Mouse (Mus musculus): Measurements from ENCODE around the gene Rbmx2.

Gene Rbmx2

DNA sequence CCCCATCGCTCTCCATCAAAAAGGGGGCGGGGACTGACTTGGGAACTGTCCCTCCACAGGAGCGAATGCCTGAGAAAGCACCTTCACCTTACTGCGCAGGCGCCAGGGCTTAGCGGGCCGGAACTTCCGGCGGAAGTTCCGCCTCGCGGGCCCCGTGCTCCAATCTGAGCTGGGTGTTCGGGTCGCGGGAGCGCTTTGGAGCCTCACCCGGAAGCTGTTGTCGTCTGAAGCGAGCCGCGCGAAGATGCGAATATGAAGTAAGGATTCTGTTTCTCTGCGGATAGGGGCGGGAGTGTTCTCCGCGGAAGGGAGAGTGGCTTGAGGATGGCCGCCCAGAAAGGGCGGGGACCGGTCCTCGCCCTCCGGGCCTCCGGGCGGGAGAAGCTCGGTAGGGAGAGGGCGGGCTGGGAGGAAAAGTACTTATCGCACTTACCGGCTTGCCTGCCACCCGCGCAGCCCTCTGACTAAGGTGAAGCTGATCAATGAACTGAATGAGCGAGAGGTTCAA lies at the start of gene Rbmx2:
Rbmx2 (plus strand) TSS at position 141 of the 508 bp plus-strand sequence.
- DNase-seq (ENCODE audit: low spot score), result peak; percentile 93

DNA sequence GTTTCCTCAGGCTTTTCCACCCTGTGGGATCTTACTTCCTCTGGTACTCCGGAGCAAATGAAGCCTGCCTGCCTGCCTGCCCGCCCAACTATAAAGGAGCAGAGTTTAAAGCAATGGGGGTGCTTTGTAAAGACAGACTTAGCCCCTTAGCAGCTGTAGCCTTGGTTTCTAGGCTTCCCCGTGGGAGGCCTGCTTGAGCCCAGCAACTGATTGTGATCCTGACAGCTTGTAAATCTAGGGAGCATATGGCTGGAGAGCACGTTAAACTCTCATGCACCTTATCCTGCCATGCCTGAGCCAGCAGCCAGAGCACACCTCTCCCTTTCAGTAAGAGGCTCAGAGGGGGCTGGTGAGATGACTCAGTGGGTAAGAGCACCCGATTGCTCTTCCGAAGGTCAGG lies 28.0 kb upstream of the Rbmx2 start:
- DNase-seq (ENCODE audit: low spot score), result peak; percentile 32

DNA sequence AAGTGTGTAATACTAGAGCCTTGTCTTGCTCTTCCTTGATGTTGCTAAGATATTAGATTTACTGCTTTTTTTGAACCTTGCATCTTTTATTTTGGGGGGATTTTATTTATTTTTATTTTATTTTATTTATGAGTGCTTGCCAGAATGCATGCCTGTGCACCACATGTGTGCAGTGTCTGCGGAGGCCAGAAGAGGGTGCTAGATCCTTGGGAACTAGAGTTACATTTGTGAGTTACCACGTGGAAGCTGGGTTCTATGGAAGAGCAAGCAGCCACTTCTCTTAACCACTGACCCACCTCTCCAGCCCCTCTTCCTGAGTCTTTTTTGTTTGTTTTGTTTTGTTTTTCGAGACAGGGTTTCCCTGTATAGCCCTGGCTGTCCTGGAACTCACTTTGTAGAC lies 25.2 kb upstream of the Rbmx2 start:
- no peak for DNase-seq (ENCODE audit: low spot score)

DNA sequence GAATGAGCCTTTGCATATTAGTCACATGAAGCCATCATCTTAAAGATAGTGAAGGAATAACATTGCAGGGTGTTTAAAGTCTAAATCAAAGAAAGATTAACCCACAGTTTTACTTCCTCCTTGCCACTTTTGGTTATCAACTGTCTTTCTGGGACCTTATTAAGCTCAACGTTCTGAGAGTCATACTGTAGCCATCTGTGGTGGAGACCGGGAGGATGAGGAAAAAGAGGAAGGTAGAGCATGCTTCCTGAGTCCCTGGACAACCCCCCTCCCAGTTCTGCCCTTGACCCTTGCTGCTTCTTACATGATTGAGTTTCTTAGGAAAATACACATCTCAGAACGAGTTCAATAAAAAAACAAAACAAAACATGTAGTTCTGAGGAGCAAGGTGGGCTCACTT lies 23.1 kb upstream of the Rbmx2 start:
- DNase-seq (ENCODE audit: low spot score), result no peak

DNA sequence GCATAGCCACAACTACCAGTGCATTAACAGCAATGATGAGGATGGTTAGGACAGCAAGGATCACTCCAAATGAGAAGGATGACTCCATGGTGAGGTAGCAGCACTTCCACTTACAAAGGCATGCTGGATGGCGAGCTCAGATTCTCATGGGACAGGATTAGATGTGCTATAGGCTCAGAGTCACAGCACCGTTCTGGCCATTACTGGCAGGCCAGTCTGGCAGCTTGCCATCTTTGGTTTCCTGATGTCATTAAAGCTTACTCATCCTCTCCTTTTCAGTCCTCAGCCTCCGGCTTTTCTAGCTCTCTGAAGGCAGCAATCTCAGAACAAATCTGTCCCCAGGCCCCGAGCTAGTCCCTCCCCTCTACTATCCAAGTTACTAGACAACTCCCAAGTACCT lies 20.6 kb upstream of the Rbmx2 start, which contains the start of gene Gpr119:
Gpr119 (minus strand) TSS at position 308 of the 400 bp plus-strand sequence.
- DNase-seq (ENCODE audit: low spot score), result no peak

DNA sequence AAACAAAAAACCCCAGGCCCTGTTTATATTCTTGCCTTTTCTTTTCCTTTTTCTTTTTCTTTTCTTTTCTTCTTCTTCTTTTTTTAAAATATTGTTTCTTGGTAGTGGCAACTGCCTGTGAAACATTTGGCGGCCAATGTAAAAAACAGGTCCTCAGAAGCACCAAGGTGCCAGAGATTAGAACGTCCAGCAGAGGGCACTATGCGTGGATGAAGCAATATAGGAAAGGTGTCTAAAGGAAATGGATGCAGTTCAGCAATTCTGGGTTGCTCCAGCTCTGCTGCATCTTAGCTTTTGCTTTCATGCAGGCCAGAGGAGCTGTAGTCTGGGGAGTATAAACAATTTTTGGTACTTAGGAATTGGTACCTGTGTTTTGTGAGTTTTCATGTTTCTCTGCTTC lies 11.4 kb upstream of the Rbmx2 start:
- peak; percentile 71 for DNase-seq (ENCODE audit: low spot score)

DNA sequence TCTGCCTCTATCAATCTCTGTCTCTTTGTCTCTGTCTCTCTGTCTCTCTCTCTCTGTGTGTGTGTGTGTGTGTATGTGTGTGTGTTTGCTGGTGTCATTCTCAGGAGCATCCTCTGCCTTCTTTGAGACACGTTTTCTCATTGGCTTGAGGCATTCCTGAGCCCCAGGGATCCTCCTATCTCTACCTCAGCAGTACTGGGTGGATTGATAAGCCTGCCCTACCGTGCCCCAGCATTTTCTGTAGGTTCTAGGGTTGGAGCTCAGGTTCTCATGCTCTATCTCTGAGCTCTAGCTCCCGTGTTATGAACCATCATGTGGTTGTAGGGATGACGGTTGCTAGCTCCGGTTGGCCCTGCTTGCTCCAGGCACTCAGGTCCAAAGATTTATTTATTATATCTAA lies 10.9 kb upstream of the Rbmx2 start:
- no peak for DNase-seq (ENCODE audit: low spot score)

DNA sequence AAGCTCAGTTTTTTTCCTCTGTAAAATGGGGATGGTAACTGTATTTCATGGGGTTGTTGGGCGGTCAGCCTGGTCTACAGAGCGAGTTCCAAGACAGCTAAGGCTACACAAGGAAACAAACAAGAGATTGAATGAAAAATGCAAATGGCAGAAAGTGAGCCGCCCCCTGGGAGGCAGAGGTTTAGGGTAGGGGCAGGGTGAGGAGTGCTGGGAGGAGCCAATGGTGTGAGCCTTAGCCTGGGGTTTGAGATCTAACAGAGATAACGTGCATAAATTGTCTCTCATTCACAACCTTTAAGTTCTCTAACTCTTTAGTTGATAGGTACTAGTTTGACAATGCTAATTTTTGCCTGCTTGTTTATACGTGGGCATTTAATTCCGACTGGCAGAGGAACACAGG lies 344 bp upstream of the Rbmx2 start:
- DNase-seq (ENCODE audit: low spot score), result no peak

DNA sequence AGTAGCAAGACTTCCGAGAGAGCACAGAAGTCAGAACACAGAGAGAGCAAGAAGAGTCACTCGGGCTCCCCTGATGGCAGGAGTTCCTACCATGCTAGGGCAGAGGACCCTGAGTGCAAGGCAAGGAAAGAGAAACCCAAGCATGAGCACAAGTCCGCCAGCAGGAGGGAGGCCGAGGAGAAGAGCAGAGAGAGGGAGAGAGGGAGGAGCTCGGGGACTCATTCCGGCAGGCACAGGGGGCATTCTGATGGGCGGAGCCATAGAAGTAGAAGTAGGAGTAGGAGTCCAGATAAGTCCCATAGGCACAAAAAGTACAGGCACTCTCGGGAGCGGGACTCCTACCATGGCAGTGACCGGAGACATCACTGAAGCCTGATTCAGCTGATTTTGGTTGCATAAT lies 14.9 kb downstream of the Rbmx2 start:
- DNase-seq (ENCODE audit: low spot score), result no peak

DNA sequence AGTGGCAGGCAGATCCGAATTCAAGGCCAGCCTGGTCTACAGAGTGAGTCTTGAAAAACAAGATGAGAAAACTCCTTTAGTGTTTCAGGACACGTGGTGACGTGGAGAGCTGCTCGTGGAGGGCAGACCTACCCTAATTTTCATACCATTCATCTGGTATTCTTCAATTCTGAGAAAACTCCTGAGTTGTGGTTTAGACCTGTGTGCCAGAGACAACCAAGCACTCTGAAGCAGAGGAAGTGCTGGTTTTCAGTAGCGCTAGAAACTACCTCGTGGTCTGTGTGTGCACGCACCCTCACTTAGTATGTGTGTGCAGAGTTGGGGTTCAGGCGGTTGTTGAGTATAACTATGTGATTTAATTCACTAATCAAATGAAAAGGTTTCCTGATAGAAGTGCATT lies 18.0 kb downstream of the Rbmx2 start:
- no peak for DNase-seq (ENCODE audit: low spot score)

DNA sequence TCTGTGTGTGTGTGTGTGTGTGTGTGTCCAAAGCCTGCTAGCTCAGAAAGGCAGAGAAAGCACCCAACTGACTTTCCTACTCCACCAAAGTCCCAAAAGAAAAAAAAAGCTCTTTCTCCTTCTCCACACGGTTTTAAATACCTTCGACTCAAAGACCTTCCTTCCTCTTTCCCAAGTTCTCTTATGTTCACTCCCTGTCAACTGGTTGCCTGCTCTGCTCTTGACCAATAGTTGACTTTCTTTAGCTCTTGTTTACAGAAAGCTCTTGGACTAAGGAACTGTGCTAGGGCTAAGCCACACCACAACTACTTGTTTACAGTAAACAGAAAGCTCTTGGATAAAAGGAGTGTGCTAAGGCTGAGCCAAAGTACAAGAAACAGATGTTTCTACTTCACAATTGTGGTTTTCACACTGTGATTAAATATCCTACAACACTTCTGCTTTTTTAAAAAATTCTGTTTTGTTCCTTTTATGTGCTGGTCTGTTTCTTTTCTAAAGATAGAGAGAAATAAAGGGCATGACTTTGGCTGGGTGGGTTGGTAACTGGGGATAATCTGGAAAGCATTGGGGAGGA lies 60.0 kb downstream of the Rbmx2 start:
- no peak for DNase-seq (ENCODE audit: low spot score)
